Mouse (Mus musculus): ENCODE measurements around the gene Rhbdd1. TPM values are rescaled to one million over a fixed set of nuclear protein-coding genes. Genes with fewer than 3 reads are reported as not detected.

The Rhbdd1 gene
- total and polyA plus RNA-seq, 3 experiments = 10.7 to 11.3 (median 11.2) TPM

DNA sequence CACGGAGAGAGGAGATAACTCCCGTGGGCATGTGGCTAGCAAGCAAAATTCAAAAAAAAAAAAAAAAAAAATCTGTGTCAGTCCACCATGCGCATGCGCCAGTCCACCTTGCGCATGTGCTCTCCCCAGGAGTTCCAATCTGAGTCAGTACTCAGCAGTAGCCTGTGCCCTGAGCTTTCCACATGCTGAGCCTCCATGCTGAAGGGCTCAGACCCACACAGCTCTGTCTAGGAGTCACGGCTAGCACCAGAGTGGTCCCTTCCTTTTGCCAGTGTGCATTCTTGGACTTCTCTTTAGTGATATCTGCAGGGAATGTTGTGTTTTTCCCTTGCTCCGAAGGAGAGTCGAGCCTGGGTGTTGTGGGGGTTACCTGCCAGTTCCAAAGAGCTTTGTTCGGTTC, 93.0 kb downstream of the Rhbdd1 start:
- H3K9ac ChIP-seq (ENCODE audit: low read depth, low read length) = no peak overlapping the region
- TF ChIP-seq POLR2A (IDR thresholded peaks at IDR 0.05; ENCODE audit: insufficient read depth, low read depth, low read length) = no peak
- no peak for TF ChIP-seq CTCF (IDR thresholded peaks at IDR 0.05)
- no peak for TF ChIP-seq EP300 (IDR thresholded peaks at IDR 0.05; ENCODE audit: insufficient read depth, low read depth, low read length)
- H3K27ac ChIP-seq = no peak overlapping the region
- no peak for DNase-seq
- no peaks in the 10 kb centered on the region for H3K27me3 ChIP-seq (ENCODE audit: control insufficient read depth, insufficient read depth, low read length)
- peaks cover 6% of the 10 kb centered on the region; the same call in 1 of the 2 replicates for H3K4me1 ChIP-seq (ENCODE audit: control insufficient read depth, insufficient read depth, low read length)
- 89% methylated on average over 9 of the region's 9 CpGs for WGBS
- intact Hi-C loops (cut with DNase I) = no loop called here
- no peaks in the 10 kb centered on the region for H3K79me2 ChIP-seq (replicated peaks; ENCODE audit: control insufficient read depth, insufficient read depth, low read length)
- H3K36me3 ChIP-seq (ENCODE audit: control insufficient read depth, insufficient read depth, low read length) = no peaks in the 10 kb centered on the region
- H3K4me3 ChIP-seq = no peak overlapping the region

DNA sequence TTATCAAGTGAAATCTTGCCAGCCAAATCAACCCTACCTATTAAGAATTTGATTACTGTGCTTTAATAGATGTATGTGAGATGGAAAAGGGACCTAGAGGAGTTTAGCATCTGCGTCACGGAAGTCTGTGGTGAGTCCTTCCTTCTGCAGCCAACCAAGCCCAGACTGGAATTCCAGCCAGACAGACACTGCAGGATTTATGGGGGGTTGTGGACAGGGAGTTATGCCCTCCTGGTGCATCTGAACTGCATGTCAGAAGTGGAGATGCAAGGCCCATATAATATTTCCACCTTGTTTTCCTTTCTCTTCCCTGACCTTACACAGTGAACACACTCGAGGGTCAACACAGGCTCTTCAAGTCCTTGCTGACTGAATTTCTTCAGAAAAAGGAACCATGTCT, 94.3 kb downstream of the Rhbdd1 start:
- Histone ChIP-seq H3K27ac (no peak overlapping the region), H3K27me3 (ENCODE audit: control insufficient read depth, insufficient read depth, low read length) (no peaks in the 10 kb centered on the region), H3K4me3 (no peak overlapping the region), H3K9ac (ENCODE audit: low read depth, low read length) (no peak overlapping the region), H3K79me2 (replicated peaks; ENCODE audit: control insufficient read depth, insufficient read depth, low read length) (no peaks in the 10 kb centered on the region), H3K36me3 (ENCODE audit: control insufficient read depth, insufficient read depth, low read length) (no peaks in the 10 kb centered on the region), H3K4me1 (ENCODE audit: control insufficient read depth, insufficient read depth, low read length) (peaks cover 6% of the 10 kb centered on the region; the same call in 1 of the 2 replicates)
- intact Hi-C loops (cut with DNase I) = no loop called here
- no peak for DNase-seq
- 81% methylated on average over 3 of the region's 3 CpGs for WGBS
- TF ChIP-seq POLR2A (IDR thresholded peaks at IDR 0.05; ENCODE audit: insufficient read depth, low read depth, low read length) = no peak
- no peak for TF ChIP-seq EP300 (IDR thresholded peaks at IDR 0.05; ENCODE audit: insufficient read depth, low read depth, low read length)
- TF ChIP-seq CTCF (IDR thresholded peaks at IDR 0.05) = no peak

DNA sequence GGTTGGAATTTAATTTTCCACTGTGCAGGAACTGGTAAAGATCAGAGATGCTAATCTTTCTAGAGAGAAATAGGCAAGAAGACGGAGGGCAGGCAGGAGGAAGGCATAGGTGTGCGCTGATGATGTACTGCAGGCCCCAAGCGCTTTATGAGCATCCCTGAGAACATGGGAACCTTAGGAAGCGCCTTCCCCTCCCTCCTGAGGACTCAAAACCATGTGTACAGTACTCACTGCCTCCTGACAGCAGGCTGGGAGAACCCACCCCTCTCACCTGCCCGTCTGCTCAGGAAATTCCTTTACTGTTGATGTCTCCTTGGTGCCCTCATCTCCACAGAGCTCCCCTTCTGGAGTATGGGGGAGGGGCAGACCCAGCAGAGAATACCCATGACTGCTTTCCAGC, 95.3 kb downstream of the Rhbdd1 start:
- Histone ChIP-seq H3K79me2 (replicated peaks; ENCODE audit: control insufficient read depth, insufficient read depth, low read length) (no peaks in the 10 kb centered on the region), H3K36me3 (ENCODE audit: control insufficient read depth, insufficient read depth, low read length) (no peaks in the 10 kb centered on the region), H3K9ac (ENCODE audit: low read depth, low read length) (no peak overlapping the region), H3K27me3 (ENCODE audit: control insufficient read depth, insufficient read depth, low read length) (no peaks in the 10 kb centered on the region), H3K4me3 (no peak overlapping the region), H3K27ac (no peak overlapping the region), H3K4me1 (ENCODE audit: control insufficient read depth, insufficient read depth, low read length) (peaks cover 6% of the 10 kb centered on the region; the same call in 1 of the 2 replicates)
- intact Hi-C loops (cut with DNase I) = no loop called here
- no peak for DNase-seq
- 88% methylated on average over 5 of the region's 5 CpGs for WGBS
- TF ChIP-seq POLR2A (IDR thresholded peaks at IDR 0.05; ENCODE audit: insufficient read depth, low read depth, low read length) (no peak), EP300 (IDR thresholded peaks at IDR 0.05; ENCODE audit: insufficient read depth, low read depth, low read length) (no peak), CTCF (IDR thresholded peaks at IDR 0.05) (no peak)

DNA sequence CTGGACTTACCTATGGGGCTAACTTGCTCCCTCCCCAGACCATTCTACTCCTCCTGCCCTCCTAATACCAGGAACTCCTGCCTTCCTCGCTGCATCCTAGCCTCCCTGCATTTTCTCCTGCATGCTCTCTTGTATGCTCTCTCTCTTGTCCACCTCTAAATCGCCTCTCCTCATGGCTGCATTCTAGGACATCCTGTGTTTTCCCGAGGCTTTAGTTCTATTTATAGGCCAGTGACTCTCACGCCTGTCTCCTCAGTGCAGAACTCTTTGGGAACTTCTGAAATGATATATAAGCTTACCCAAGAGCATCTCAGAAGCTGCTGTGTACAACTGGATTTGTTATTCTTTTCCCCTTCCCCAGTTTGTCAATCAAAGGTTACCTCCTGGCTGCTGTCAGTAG, 95.8 kb downstream of the Rhbdd1 start:
- Histone ChIP-seq H3K9ac (ENCODE audit: low read depth, low read length) (no peak overlapping the region), H3K36me3 (ENCODE audit: control insufficient read depth, insufficient read depth, low read length) (no peaks in the 10 kb centered on the region), H3K27ac (peak overlapping the region; percentile 47), H3K27me3 (ENCODE audit: control insufficient read depth, insufficient read depth, low read length) (no peaks in the 10 kb centered on the region), H3K4me1 (ENCODE audit: control insufficient read depth, insufficient read depth, low read length) (peaks cover 6% of the 10 kb centered on the region; the same call in 1 of the 2 replicates), H3K4me3 (no peak overlapping the region), H3K79me2 (replicated peaks; ENCODE audit: control insufficient read depth, insufficient read depth, low read length) (no peaks in the 10 kb centered on the region)
- intact Hi-C loops (cut with DNase I) = no loop called here
- TF ChIP-seq POLR2A (IDR thresholded peaks at IDR 0.05; ENCODE audit: insufficient read depth, low read depth, low read length) (no peak), EP300 (IDR thresholded peaks at IDR 0.05; ENCODE audit: insufficient read depth, low read depth, low read length) (no peak), CTCF (IDR thresholded peaks at IDR 0.05) (no peak)
- peak in 1 of 2 experiments; percentile 14 for DNase-seq
- 17% methylated on average over 4 of the region's 4 CpGs for WGBS

DNA sequence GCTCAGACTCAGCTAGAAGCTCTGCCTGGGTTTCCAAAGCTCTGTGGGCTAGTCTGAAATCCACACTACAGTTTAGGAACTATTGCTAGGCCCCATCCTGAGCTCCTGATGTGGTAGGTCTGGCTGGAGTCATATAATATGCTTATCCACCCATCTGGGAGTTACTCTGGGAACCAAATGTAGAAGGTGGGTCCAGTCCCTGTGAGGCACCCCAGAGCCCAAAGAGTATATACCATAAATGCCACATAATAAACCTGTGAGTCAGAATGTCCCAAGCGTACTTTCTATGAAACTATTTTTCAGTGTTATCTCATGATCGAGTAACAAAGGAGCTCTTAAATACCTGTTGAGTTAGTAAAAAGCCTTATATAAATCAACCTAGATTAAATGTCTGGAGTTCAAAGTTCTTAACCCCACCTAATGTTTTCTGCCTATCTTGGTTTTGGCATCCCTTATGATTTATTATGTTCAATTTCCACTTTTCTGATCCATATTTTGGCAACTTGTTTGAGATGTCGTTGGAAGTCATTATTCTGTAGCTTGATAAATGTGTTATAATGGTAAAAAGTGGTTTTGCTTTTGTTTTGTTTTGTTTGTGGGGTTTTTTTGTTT, 98.3 kb downstream of the Rhbdd1 start:
- WGBS = 94% methylated on average over 3 of the region's 3 CpGs
- intact Hi-C loops (cut with DNase I) = no loop called here
- H3K4me3 ChIP-seq = no peak overlapping the region

DNA sequence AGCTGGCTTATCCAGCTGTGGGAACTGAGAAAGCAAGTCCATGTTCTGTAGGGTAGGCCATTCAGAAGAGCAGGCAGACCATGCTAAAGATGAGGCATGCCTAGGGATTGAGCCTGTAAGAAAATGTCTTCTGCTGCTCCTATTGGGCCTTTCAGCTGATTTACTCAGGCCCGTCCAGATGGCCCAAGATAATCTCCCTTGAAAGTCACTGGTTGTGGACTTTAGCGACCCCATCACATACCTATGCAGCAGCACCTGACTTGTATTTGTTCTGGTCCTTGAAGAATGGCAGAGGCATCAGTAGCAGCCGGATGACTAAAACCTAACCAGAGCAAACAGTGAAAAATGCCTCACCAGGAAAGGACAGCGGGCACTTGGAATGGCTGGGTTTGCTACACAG, 99.4 kb downstream of the Rhbdd1 start:
- Histone ChIP-seq H3K4me1 (ENCODE audit: control insufficient read depth, insufficient read depth, low read length) (peaks cover 6% of the 10 kb centered on the region; the same call in 1 of the 2 replicates), H3K27me3 (ENCODE audit: control insufficient read depth, insufficient read depth, low read length) (no peaks in the 10 kb centered on the region), H3K79me2 (replicated peaks; ENCODE audit: control insufficient read depth, insufficient read depth, low read length) (no peaks in the 10 kb centered on the region), H3K9ac (ENCODE audit: low read depth, low read length) (no peak overlapping the region), H3K27ac (no peak overlapping the region), H3K36me3 (ENCODE audit: control insufficient read depth, insufficient read depth, low read length) (no peaks in the 10 kb centered on the region), H3K4me3 (no peak overlapping the region)
- no peak for DNase-seq
- TF ChIP-seq POLR2A (IDR thresholded peaks at IDR 0.05; ENCODE audit: insufficient read depth, low read depth, low read length) (no peak), EP300 (IDR thresholded peaks at IDR 0.05; ENCODE audit: insufficient read depth, low read depth, low read length) (no peak), CTCF (IDR thresholded peaks at IDR 0.05) (no peak)
- WGBS = 89% methylated on average over 4 of the region's 4 CpGs
- intact Hi-C loops (cut with DNase I) = no loop called here

More for the DNA sequence above, 98.3 kb downstream of the Rhbdd1 start:
- Histone ChIP-seq H3K27ac (no peak overlapping the region), H3K4me1 (ENCODE audit: control insufficient read depth, insufficient read depth, low read length) (peaks cover 6% of the 10 kb centered on the region; the same call in 1 of the 2 replicates), H3K79me2 (replicated peaks; ENCODE audit: control insufficient read depth, insufficient read depth, low read length) (no peaks in the 10 kb centered on the region), H3K36me3 (ENCODE audit: control insufficient read depth, insufficient read depth, low read length) (no peaks in the 10 kb centered on the region), H3K9ac (ENCODE audit: low read depth, low read length) (no peak overlapping the region), H3K27me3 (ENCODE audit: control insufficient read depth, insufficient read depth, low read length) (no peaks in the 10 kb centered on the region)
- no peak for TF ChIP-seq CTCF (IDR thresholded peaks at IDR 0.05)
- no peak for TF ChIP-seq EP300 (IDR thresholded peaks at IDR 0.05; ENCODE audit: insufficient read depth, low read depth, low read length)
- no peak for TF ChIP-seq POLR2A (IDR thresholded peaks at IDR 0.05; ENCODE audit: insufficient read depth, low read depth, low read length)
- DNase-seq = no peak

Data from heart, adult 2 months (tissue).